Mouse (Mus musculus): ENCODE data around the gene Gm10271.

- TF ChIP-seq POLR2A (IDR thresholded peaks at IDR 0.05; ENCODE audit: low read depth, low read length) (no peak), CTCF (IDR thresholded peaks at IDR 0.05; ENCODE audit: borderline replicate concordance, insufficient read depth, low read length) (no peak)
Measured at GRCm38 (mm10) chr10:116964571-116964970, 7.8 kb downstream of the Gm10271 start.

All from embryonic fibroblast, embryonic 13.5 days (primary cell).